Mouse (Mus musculus) cerebellum, adult 2 months (tissue): Measurements from ENCODE around the gene Rbl2. TPM values are rescaled to one million over a fixed set of nuclear protein-coding genes. Genes with fewer than 3 reads are reported as not detected.

Experiments used
- DNase-seq, 2 experiments: peaks; one replicate each; pipeline ENCODE4 v3.0.0; 2021
- H3K27ac ChIP-seq: fragments of 200-500 bp; 2 replicates; pipeline ENCODE4 v1.5.1; 2012; ENCODE audit warnings: low read length, control low read depth, inconsistent platforms; ENCODE audit not compliant: insufficient read depth
- H3K27me3 ChIP-seq: fragments of 200-500 bp; 2 replicates; pipeline ENCODE4 v1.6.1; 2012; ENCODE audit warnings: inconsistent platforms, mild to moderate bottlenecking, low read length, moderate library complexity; ENCODE audit not compliant: control insufficient read depth, insufficient read depth
- H3K4me1 ChIP-seq: fragments of 200-500 bp; 2 replicates; pipeline ENCODE4 v1.6.1; 2011; ENCODE audit warnings: low read length; ENCODE audit not compliant: control insufficient read depth, insufficient read depth
- H3K4me3 ChIP-seq: fragments of 200-500 bp; replicated peaks from 2 replicates; pipeline ENCODE3; 2011; ENCODE audit warnings: mild to moderate bottlenecking, low read depth, low read length, control low read depth; ENCODE audit not compliant: insufficient read depth
- CTCF ChIP-seq: fragments of 200-500 bp; IDR thresholded peaks from 2 replicates; pipeline ENCODE4 v1.5.1; 2011; ENCODE audit warnings: low read depth, mild to moderate bottlenecking, control low read depth, low read length, moderate library complexity, borderline replicate concordance; ENCODE audit not compliant: insufficient read depth
- POLR2A ChIP-seq: fragments of 200-500 bp; IDR thresholded peaks from 2 replicates; pipeline ENCODE4 v1.6.1; 2011; ENCODE audit warnings: low read length, control low read depth, borderline replicate concordance; ENCODE audit not compliant: insufficient read depth
- WGBS: fragments of 180-500 bp; shearing (Covaris S2); methylation state at CpG from one replicate; pipeline ENCODE4 v1.1.7; 2018; 5-methylcytosine and 5-hydroxymethylcytosine counted together
- polyA plus RNA-seq: library from polyadenylated mRNA; depleted of rRNA; stranded (reverse); fragments of >200 nt; gene quantifications from 2 replicates; pipeline ENCODE4 v1.2.3, GENCODE M21; 2012

Rbl2 gene
- polyA plus RNA-seq, 1 experiment: 39.5 TPM

GRCm38 (mm10) chr8:91059884-91060510, 9.9 kb upstream of the Rbl2 start:
- Histone ChIP-seq H3K4me1 (no peaks in the 10 kb centered on the region), H3K4me3 (no peak overlapping the region), H3K27me3 (no peaks in the 10 kb centered on the region), H3K27ac (no peak overlapping the region)
- TF ChIP-seq CTCF (no peak), POLR2A (no peak)
- 74% methylated on average over 7 of the region's 7 CpGs for WGBS
- no peak for DNase-seq

- WGBS: 66% methylated on average over 19 of the region's 19 CpGs
- no peak overlapping the region for H3K4me3 ChIP-seq
- DNase-seq: no peak
- H3K27me3 ChIP-seq: no peaks in the 10 kb centered on the region
- TF ChIP-seq CTCF: no peak
- TF ChIP-seq POLR2A: no peak
- H3K27ac ChIP-seq: no peak overlapping the region
- no peaks in the 10 kb centered on the region for H3K4me1 ChIP-seq
Measured at GRCm38 (mm10) chr8:91060555-91061471, 9.0 kb upstream of the Rbl2 start.

DNA sequence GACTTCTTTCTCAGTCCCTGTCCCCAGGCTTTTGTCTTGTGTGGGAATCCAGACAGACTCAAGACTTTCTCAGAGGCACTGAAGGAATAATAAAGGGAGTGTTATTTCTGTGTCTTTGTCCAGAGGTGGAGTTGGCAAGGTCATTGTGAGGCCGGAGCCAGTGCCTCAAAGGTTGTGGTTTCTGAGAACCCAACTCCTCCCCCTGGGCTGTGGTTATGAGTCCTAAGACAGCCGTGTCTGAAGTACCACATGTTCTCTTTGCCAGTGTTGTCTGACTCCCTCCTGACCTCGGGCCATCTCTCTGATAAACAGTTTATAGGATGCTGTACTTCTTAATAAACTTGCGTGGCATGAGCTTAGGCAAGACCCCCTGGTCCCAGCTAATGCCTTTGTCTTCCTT, 4.7 kb upstream of the Rbl2 start:
- Histone ChIP-seq H3K4me1 (no peaks in the 10 kb centered on the region), H3K27me3 (no peaks in the 10 kb centered on the region), H3K27ac (no peak overlapping the region), H3K4me3 (no peak overlapping the region)
- TF ChIP-seq CTCF: no peak
- no peak for TF ChIP-seq POLR2A
- 78% methylated on average over 4 of the region's 4 CpGs for WGBS
- no peak for DNase-seq

- WGBS: 5% methylated on average over 10 of the region's 10 CpGs
Measured at GRCm38 (mm10) chr8:91069407-91069806, 450 bp upstream of the Rbl2 start.

DNA sequence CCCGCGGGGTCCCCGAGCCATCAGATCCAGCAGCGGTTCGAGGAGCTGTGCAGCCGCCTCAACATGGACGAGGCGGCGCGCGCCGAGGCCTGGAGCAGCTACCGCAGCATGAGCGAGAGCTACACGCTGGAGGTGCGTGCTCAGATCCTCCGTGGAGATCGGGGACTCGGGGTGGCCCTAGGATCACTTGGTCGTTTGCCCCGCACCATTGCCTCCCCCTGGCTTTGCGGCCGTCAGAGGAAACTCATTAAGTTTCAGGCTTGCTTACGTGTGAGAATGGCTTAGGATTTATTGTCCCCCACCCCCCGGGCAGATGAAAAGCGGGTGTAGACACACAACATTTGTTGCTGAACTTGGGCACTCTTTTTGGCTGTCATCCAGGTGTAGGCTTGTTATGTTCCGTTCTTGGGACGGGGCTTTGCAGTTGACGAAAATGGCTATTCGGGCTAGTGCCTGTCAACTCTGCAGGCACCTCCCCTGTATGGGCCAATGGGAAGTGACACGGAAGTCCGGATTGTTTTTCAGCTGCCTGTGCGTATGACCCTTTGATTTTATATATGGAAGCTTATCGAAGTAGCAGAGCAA, 510 bp downstream of the Rbl2 start:
- Histone ChIP-seq H3K27ac (peak overlapping the region; percentile 26), H3K27me3 (no peaks in the 10 kb centered on the region), H3K4me3 (peak overlapping the region; percentile 82), H3K4me1 (peaks cover 4% of the 10 kb centered on the region; the same call in 1 of the 2 replicates)
- WGBS: 1% methylated on average over 34 of the region's 34 CpGs
- DNase-seq: peak in 1 of 2 experiments; percentile 73
- TF ChIP-seq POLR2A: no peak
- no peak for TF ChIP-seq CTCF

More at GRCm38 (mm10) chr8:91069407-91069806, 450 bp upstream of the Rbl2 start:
- H3K4me3 ChIP-seq: peak overlapping the region; percentile 82
- no peak overlapping the region for H3K27ac ChIP-seq
- no peaks in the 10 kb centered on the region for H3K27me3 ChIP-seq
- peaks cover 4% of the 10 kb centered on the region; the same call in 1 of the 2 replicates for H3K4me1 ChIP-seq
- TF ChIP-seq CTCF: no peak
- no peak for TF ChIP-seq POLR2A
- DNase-seq: peak; percentile 37 to 38

- no peak for DNase-seq
- no peak overlapping the region for H3K27ac ChIP-seq
- no peaks in the 10 kb centered on the region for H3K4me1 ChIP-seq
- WGBS: 88% methylated on average over 12 of the region's 12 CpGs
- H3K4me3 ChIP-seq: no peak overlapping the region
- TF ChIP-seq CTCF (no peak), POLR2A (no peak)
- no peaks in the 10 kb centered on the region for H3K27me3 ChIP-seq
Measured at GRCm38 (mm10) chr8:91077077-91077867, 7.4 kb downstream of the Rbl2 start.

DNA sequence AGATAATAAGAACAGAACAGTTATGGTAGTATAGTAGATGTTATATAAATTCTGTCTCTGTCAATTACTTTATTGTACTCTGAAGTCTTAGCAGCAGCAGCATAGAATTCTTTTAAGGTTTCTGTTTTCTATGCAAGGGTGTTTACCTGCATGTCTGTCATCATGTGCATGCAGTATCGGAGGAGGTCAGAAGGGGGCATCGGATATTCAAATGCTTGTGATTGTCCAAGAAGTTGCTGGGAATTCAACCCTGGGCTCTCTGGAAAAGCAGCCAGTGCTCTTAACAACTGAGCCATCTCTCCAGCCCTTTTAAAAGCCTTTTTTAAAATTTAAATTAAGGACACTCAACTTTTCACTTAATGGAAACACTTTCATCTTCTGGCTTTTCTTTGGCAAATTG, 9.8 kb downstream of the Rbl2 start:
- H3K4me1 ChIP-seq: no peaks in the 10 kb centered on the region
- no peaks in the 10 kb centered on the region for H3K27me3 ChIP-seq
- no peak for DNase-seq
- no peak overlapping the region for H3K4me3 ChIP-seq
- TF ChIP-seq POLR2A (no peak), CTCF (no peak)
- no peak overlapping the region for H3K27ac ChIP-seq
- WGBS: 95% methylated on average over 2 of the region's 2 CpGs
